Mouse (Mus musculus) kidney, adult 2 months (tissue): ENCODE data around the gene Gabarap.

Experiments
- CTCF ChIP-seq: fragments of 200-500 bp; conservative IDR thresholded peaks from 2 replicates; pipeline ENCODE4 v1.5.1; 2011; ENCODE audit warnings: low read depth, mild to moderate bottlenecking, control low read depth, low read length, moderate library complexity, mixed read lengths; ENCODE audit not compliant: insufficient read depth, insufficient read length
- POLR2A ChIP-seq: fragments of 200-500 bp; IDR thresholded peaks from one replicate; pipeline ENCODE4 v1.6.1; 2011; ENCODE audit warnings: low read depth, low read length, control low read depth

DNA sequence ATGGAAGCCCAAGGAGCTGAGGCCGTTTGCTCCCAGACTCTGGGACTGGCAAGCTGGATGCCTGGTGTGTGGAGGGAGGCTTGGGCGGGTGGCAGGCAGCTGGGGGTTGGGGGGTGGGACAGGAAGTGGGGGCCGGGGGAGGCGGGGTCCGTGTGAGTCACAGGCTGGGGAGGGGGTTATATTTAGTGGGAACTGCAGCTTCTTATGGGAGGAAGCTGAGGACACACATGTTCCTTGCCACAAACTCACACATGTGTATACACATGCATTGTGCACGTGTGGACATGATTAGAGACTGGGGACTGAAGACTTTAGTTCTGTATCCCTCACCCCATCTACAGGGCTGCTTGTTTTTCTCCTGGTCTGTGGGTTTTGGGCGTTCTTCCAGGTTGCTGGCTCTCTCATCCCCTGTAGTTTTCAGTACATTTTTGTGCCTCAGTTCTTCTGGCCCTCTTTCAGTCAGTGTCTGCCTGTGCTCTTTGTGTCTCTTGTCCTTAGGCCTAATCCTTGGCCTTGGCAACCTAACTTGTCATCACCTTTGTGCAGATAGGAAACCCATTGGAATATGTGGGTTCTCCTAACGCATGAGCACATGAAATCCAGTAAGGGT, 29.2 kb downstream of the Gabarap start:
- TF ChIP-seq CTCF (no peak), POLR2A (no peak)
